Mouse (Mus musculus) kidney, adult 2 months (tissue): ENCODE measurements around the gene Bhlha15.

Experiments
- CTCF ChIP-seq: fragments of 200-500 bp; conservative IDR thresholded peaks from 2 replicates; pipeline ENCODE4 v1.5.1; 2011; ENCODE audit warnings: low read depth, mild to moderate bottlenecking, control low read depth, low read length, moderate library complexity, mixed read lengths; ENCODE audit not compliant: insufficient read depth, insufficient read length
- POLR2A ChIP-seq: fragments of 200-500 bp; IDR thresholded peaks from one replicate; pipeline ENCODE4 v1.6.1; 2011; ENCODE audit warnings: low read depth, low read length, control low read depth

DNA sequence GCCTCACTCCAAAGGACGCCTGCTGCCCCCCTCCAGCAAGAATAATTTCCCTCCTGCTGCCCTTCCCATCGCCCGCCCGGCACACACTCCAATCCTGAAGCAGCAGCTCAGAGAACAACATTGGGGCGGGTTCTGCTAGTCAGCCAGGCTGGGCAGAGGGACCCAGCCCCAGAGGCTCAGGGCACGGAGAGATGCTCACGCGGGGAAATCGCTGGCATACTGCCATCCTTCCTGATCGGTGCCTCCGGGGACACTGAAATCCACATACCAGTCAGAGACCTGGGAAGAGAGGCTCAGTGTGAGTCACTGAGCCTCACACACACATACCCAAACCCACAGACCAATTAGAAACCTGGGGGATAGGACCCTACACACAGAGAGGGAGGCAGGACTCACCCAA is 10.5 kb downstream of the Bhlha15 start:
- TF ChIP-seq POLR2A, result no peak
- TF ChIP-seq CTCF, result no peak
